Mouse (Mus musculus): ENCODE results near the gene Fkbp15. TPM values are rescaled to one million over a fixed set of nuclear protein-coding genes. Genes with fewer than 3 reads are reported as not detected.
"Not testable (repeated sequence)": the region's sequence is repeated elsewhere in the genome, so short reads cannot be mapped to it uniquely, and the experiment has no call there.

The Fkbp15 gene
- total RNA-seq, 2 experiments from 2014 or later, result 33.9 to 37.6 TPM

GRCm38 (mm10) chr4:62290816-62291505 lies 69.4 kb downstream of the Fkbp15 start:
- ATAC-seq (replicated peaks; ENCODE audit: low FRiP score, low TSS enrichment, poor library complexity, severe bottlenecking), result no peak

- no peak for ATAC-seq (replicated peaks; ENCODE audit: low FRiP score, low TSS enrichment, poor library complexity, severe bottlenecking)
These were observed 71.1 kb downstream of the Fkbp15 start for GRCm38 (mm10) chr4:62289226-62289625.

- peak; percentile 54 for ATAC-seq (replicated peaks; ENCODE audit: low FRiP score, low TSS enrichment, poor library complexity, severe bottlenecking)
These were observed 73.1 kb downstream of the Fkbp15 start for GRCm38 (mm10) chr4:62286992-62287900.

GRCm38 (mm10) chr4:62286257-62286991 lies 73.9 kb downstream of the Fkbp15 start:
- peak; percentile 50 for ATAC-seq (replicated peaks; ENCODE audit: low FRiP score, low TSS enrichment, poor library complexity, severe bottlenecking)

- no peak for ATAC-seq (replicated peaks; ENCODE audit: low FRiP score, low TSS enrichment, poor library complexity, severe bottlenecking)
These were observed 74.8 kb downstream of the Fkbp15 start for GRCm38 (mm10) chr4:62285576-62285975.

GRCm38 (mm10) chr4:62282969-62283368 lies 77.4 kb downstream of the Fkbp15 start:
- ATAC-seq (replicated peaks; ENCODE audit: low FRiP score, low TSS enrichment, poor library complexity, severe bottlenecking), result no peak

GRCm38 (mm10) chr4:62281319-62281718 lies 79.0 kb downstream of the Fkbp15 start:
- no peak for ATAC-seq (replicated peaks; ENCODE audit: low FRiP score, low TSS enrichment, poor library complexity, severe bottlenecking)

- no peak for ATAC-seq (replicated peaks; ENCODE audit: low FRiP score, low TSS enrichment, poor library complexity, severe bottlenecking)
These were observed 82.3 kb downstream of the Fkbp15 start for GRCm38 (mm10) chr4:62278081-62278480.

- ATAC-seq (replicated peaks; ENCODE audit: low FRiP score, low TSS enrichment, poor library complexity, severe bottlenecking), result no peak
These were observed 83.1 kb downstream of the Fkbp15 start for GRCm38 (mm10) chr4:62277222-62277621.

- no peak for ATAC-seq (replicated peaks; ENCODE audit: low FRiP score, low TSS enrichment, poor library complexity, severe bottlenecking)
These were observed 83.7 kb downstream of the Fkbp15 start for GRCm38 (mm10) chr4:62276642-62277041.

- ATAC-seq (replicated peaks; ENCODE audit: low FRiP score, low TSS enrichment, poor library complexity, severe bottlenecking), result no peak
These were observed 85.4 kb downstream of the Fkbp15 start for GRCm38 (mm10) chr4:62274841-62275536.

GRCm38 (mm10) chr4:62273916-62274315 lies 86.4 kb downstream of the Fkbp15 start:
- ATAC-seq (replicated peaks; ENCODE audit: low FRiP score, low TSS enrichment, poor library complexity, severe bottlenecking), result no peak

GRCm38 (mm10) chr4:62272696-62273095 lies 87.7 kb downstream of the Fkbp15 start:
- ATAC-seq (replicated peaks; ENCODE audit: low FRiP score, low TSS enrichment, poor library complexity, severe bottlenecking), result no peak

- ATAC-seq (replicated peaks; ENCODE audit: low FRiP score, low TSS enrichment, poor library complexity, severe bottlenecking), result no peak
These were observed 93.2 kb downstream of the Fkbp15 start for GRCm38 (mm10) chr4:62267101-62267500.

- not testable (repeated sequence) for ATAC-seq (replicated peaks; ENCODE audit: low FRiP score, low TSS enrichment, poor library complexity, severe bottlenecking)
These were observed 94.3 kb downstream of the Fkbp15 start for GRCm38 (mm10) chr4:62266016-62266415.

- ATAC-seq (replicated peaks; ENCODE audit: low FRiP score, low TSS enrichment, poor library complexity, severe bottlenecking), result no peak
These were observed 95.1 kb downstream of the Fkbp15 start for GRCm38 (mm10) chr4:62265154-62265836.

- no peak for ATAC-seq (replicated peaks; ENCODE audit: low FRiP score, low TSS enrichment, poor library complexity, severe bottlenecking)
These were observed 97.1 kb downstream of the Fkbp15 start for GRCm38 (mm10) chr4:62263133-62263844.

GRCm38 (mm10) chr4:62262276-62262675 lies 98.1 kb downstream of the Fkbp15 start, which contains the start of gene Slc31a2:
TSS of gene Slc31a2 (plus strand) at chr4:62262562.
- ATAC-seq (replicated peaks; ENCODE audit: low FRiP score, low TSS enrichment, poor library complexity, severe bottlenecking), result no peak

Data from megakaryocyte-erythroid progenitor cell, adult 5-6 weeks (primary cell).